In genomic region chr6:97200437-97200836, GRCm38 (mm10) we compare ENCODE assay signal across 15 mouse cellular contexts. TPM values are rescaled to one million over a fixed set of nuclear protein-coding genes. Genes with fewer than 3 reads are reported as not detected.
"Had no signal": no experiment of that assay in that cellular context is flagged by ENCODE, and none has a peak within 500 bp of the region (broad histone marks: within the 10 kb centered on the region; RNA-seq: fewer than 3 reads in every experiment).

No protein-coding gene starts in this region.

- H3K27ac ChIP-seq: limb, embryonic 13.5 days; liver, embryonic 15.5 days; midbrain, embryonic 13.5 days; neural tube, embryonic 15.5 days had no signal

- DNase-seq: kidney, adult 11 months; kidney, adult 9 months; kidney, postnatal 10 days; left cerebral cortex, postnatal 4 days; lung, embryonic 14.5 days; right cerebral cortex, adult 18-20 months; thymus, postnatal 36 days had no signal

- ATAC-seq: midbrain, embryonic 13.5 days had no signal

- H3K4me2 ChIP-seq: limb, embryonic 13.5 days; liver, embryonic 15.5 days; lung, embryonic 14.5 days; midbrain, embryonic 13.5 days; neural tube, embryonic 15.5 days had no signal

- H3K9me3 ChIP-seq: limb, embryonic 13.5 days; liver, embryonic 15.5 days; midbrain, embryonic 13.5 days; neural tube, embryonic 15.5 days had no signal

- H3K4me3 ChIP-seq: limb, embryonic 13.5 days; liver, embryonic 15.5 days; midbrain, embryonic 13.5 days; myocyte; neural tube, embryonic 15.5 days had no signal

- H3K9ac ChIP-seq: limb, embryonic 13.5 days; liver, embryonic 15.5 days; lung, embryonic 14.5 days; midbrain, embryonic 13.5 days; neural tube, embryonic 15.5 days had no signal

- H3K27me3 ChIP-seq: limb, embryonic 13.5 days; liver, embryonic 15.5 days; midbrain, embryonic 13.5 days; neural tube, embryonic 15.5 days had no signal

RNA-seq across cellular contexts. Expression of gene Lmod3, which starts 52.1 kb away (rescaled TPM):
- total RNA-seq: layer of hippocampus, postnatal 25 days; megakaryocyte-erythroid progenitor cell, adult 5-6 weeks had no signal
- polyA plus RNA-seq: stomach, embryonic 14.5 days had no signal
